Mouse (Mus musculus): ENCODE results near the gene Tm6sf2. TPM values are rescaled to one million over a fixed set of nuclear protein-coding genes. Genes with fewer than 3 reads are reported as not detected.

The Tm6sf2 gene
- polyA plus RNA-seq, 1 experiment from 2014 or later: 0.79 TPM

DNA sequence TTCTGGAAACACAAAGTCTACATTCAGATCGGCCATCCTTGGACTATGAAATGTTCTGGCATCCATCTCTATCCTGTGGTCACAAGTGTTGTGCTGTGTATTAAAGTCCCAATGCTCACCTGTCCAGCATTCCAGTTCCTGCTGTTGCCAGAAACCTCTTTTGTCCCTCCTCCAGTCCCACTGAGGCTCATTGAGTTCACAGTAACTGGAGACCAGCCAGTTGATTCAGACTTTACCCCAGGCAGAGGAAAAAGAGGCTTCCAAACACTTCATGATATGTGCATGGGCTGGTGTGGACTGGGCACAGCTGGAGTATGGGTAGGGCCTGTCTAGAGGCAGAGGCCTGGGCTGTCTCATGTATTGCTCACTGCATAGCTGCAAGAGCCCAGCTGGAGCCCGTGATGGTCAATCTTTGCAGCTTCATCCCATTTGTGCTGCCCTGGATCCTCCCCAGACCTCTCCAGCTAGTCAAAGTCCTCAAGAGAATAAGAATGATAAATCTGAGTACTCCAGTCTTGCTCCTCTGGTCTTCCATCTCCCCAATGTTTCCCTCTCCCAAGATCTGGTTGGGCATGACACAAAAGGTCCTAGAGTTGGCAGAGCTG, 786 bp upstream of the Tm6sf2 start:
- no peak for ATAC-seq (ENCODE audit: insufficient number of reproducible peaks, insufficient read depth, low FRiP score, low TSS enrichment, low read depth)
- no peaks in the 10 kb centered on the region for H3K9me3 ChIP-seq
- no peak overlapping the region for H3K27ac ChIP-seq
- no peak overlapping the region for H3K9ac ChIP-seq (replicated peaks)
- H3K27me3 ChIP-seq: peaks cover 11% of the 10 kb centered on the region
- H3K4me3 ChIP-seq (replicated peaks): no peak overlapping the region
- 79% methylated on average over 2 of the region's 2 CpGs for WGBS
- H3K36me3 ChIP-seq: peaks cover 54% of the 10 kb centered on the region
- peaks cover 8% of the 10 kb centered on the region for H3K4me1 ChIP-seq (replicated peaks)
- H3K4me2 ChIP-seq: no peak overlapping the region

DNA sequence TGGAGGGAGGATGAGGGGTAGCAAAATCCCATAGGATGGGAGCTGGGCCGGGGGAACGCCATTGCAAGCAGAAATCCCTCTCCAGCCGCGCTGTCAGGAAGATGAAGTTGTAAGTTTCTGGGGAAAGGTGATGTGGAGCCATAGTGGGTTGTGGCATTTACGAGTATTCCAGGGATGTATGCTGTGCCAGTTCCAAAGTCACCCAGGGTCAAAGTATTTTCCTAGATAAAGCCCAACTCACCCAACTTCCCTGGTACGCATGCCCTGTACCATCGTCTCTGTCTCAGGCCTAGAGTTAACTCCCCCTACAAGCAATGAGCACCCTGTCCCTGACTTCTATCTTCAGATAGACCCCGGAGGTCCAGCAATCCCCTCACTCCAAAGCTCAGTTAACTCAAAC, 396 bp downstream of the Tm6sf2 start:
- no peak overlapping the region for H3K27ac ChIP-seq
- peak overlapping the region; percentile 53 for H3K4me2 ChIP-seq
- 65% methylated on average over 8 of the region's 8 CpGs for WGBS
- peak overlapping the region; percentile 18 for H3K4me3 ChIP-seq (replicated peaks)
- no peaks in the 10 kb centered on the region for H3K9me3 ChIP-seq
- H3K4me1 ChIP-seq (replicated peaks): peaks cover 8% of the 10 kb centered on the region
- H3K27me3 ChIP-seq: peaks cover 11% of the 10 kb centered on the region
- H3K36me3 ChIP-seq: peaks cover 42% of the 10 kb centered on the region
- H3K9ac ChIP-seq (replicated peaks): no peak overlapping the region; the same call in 1 of the 2 replicates
- ATAC-seq (ENCODE audit: insufficient number of reproducible peaks, insufficient read depth, low FRiP score, low TSS enrichment, low read depth): no peak

- no peak for ATAC-seq (ENCODE audit: insufficient number of reproducible peaks, insufficient read depth, low FRiP score, low TSS enrichment, low read depth)
Measured at GRCm38 (mm10) chr8:70073682-70074081, 958 bp downstream of the Tm6sf2 start.

GRCm38 (mm10) chr8:70081976-70082375, 9.3 kb downstream of the Tm6sf2 start:
- 95% methylated on average over 2 of the region's 2 CpGs for WGBS
- H3K4me3 ChIP-seq (replicated peaks): no peak overlapping the region
- peaks cover 18% of the 10 kb centered on the region for H3K4me1 ChIP-seq (replicated peaks)
- H3K27me3 ChIP-seq: peaks cover 60% of the 10 kb centered on the region
- no peak for ATAC-seq (ENCODE audit: insufficient number of reproducible peaks, insufficient read depth, low FRiP score, low TSS enrichment, low read depth)
- 0 out of 2 replicates have a peak, but pooled peaks cover 3% of the 10 kb centered on the region for H3K9me3 ChIP-seq
- H3K4me2 ChIP-seq: no peak overlapping the region
- no peak overlapping the region for H3K27ac ChIP-seq
- H3K9ac ChIP-seq (replicated peaks): no peak overlapping the region
- H3K36me3 ChIP-seq: no peaks in the 10 kb centered on the region

More at GRCm38 (mm10) chr8:70073682-70074081, 958 bp downstream of the Tm6sf2 start:
- Histone ChIP-seq H3K36me3 (peaks cover 37% of the 10 kb centered on the region), H3K9me3 (no peaks in the 10 kb centered on the region), H3K9ac (replicated peaks) (no peak overlapping the region), H3K4me1 (replicated peaks) (peaks cover 8% of the 10 kb centered on the region), H3K27ac (no peak overlapping the region), H3K4me3 (replicated peaks) (no peak overlapping the region), H3K27me3 (peaks cover 11% of the 10 kb centered on the region), H3K4me2 (no peak overlapping the region)
- WGBS: 84% methylated on average over 1 of the region's 1 CpGs

- 1% methylated on average over 26 of the region's 26 CpGs for WGBS
- peak within 1 kb of the TSS; percentile 47; the same call in 1 of the 2 replicates for H3K9ac ChIP-seq (replicated peaks)
Measured at GRCm38 (mm10) chr8:70083285-70083684, 10.6 kb downstream of the Tm6sf2 start, which contains the start of gene Hapln4. Gene Hapln4, plus strand, starts transcription at chr8:70083457.

GRCm38 (mm10) chr8:70084191-70085065, 11.7 kb downstream of the Tm6sf2 start:
- peak overlapping the region; percentile 47; the same call in 1 of the 2 replicates for H3K9ac ChIP-seq (replicated peaks)
- WGBS: 2% methylated on average over 70 of the region's 71 CpGs
- H3K27ac ChIP-seq: no peak overlapping the region
- ATAC-seq (ENCODE audit: insufficient number of reproducible peaks, insufficient read depth, low FRiP score, low TSS enrichment, low read depth): no peak
- H3K9me3 ChIP-seq: 0 out of 2 replicates have a peak, but pooled peaks cover 3% of the 10 kb centered on the region
- H3K36me3 ChIP-seq: no peaks in the 10 kb centered on the region
- H3K4me1 ChIP-seq (replicated peaks): peaks cover 24% of the 10 kb centered on the region
- peak overlapping the region; percentile 75 for H3K4me2 ChIP-seq
- H3K4me3 ChIP-seq (replicated peaks): peak overlapping the region; percentile 43
- peaks cover 85% of the 10 kb centered on the region for H3K27me3 ChIP-seq

More at GRCm38 (mm10) chr8:70083285-70083684, 10.6 kb downstream of the Tm6sf2 start, which contains the start of gene Hapln4:
- Histone ChIP-seq H3K4me2 (peak within 1 kb of the TSS; percentile 75), H3K9me3 (0 out of 2 replicates have a peak, but pooled peaks cover 3% of the 10 kb centered on the region), H3K36me3 (no peaks in the 10 kb centered on the region), H3K27ac (no peak within 1 kb of the TSS), H3K4me3 (replicated peaks) (peak within 1 kb of the TSS; percentile 43), H3K27me3 (peaks cover 73% of the 10 kb centered on the region), H3K4me1 (replicated peaks) (peaks cover 23% of the 10 kb centered on the region)
- ATAC-seq (ENCODE audit: insufficient number of reproducible peaks, insufficient read depth, low FRiP score, low TSS enrichment, low read depth): no peak

- no peak overlapping the region for H3K9ac ChIP-seq (replicated peaks)
- no peaks in the 10 kb centered on the region for H3K36me3 ChIP-seq
- no peak overlapping the region for H3K4me2 ChIP-seq
- H3K4me3 ChIP-seq (replicated peaks): no peak overlapping the region
- peaks cover 24% of the 10 kb centered on the region for H3K4me1 ChIP-seq (replicated peaks)
- 46% methylated on average over 1 of the region's 1 CpGs for WGBS
- no peak overlapping the region for H3K27ac ChIP-seq
- ATAC-seq (ENCODE audit: insufficient number of reproducible peaks, insufficient read depth, low FRiP score, low TSS enrichment, low read depth): no peak
- H3K27me3 ChIP-seq: peaks cover 99% of the 10 kb centered on the region
- 0 out of 2 replicates have a peak, but pooled peaks cover 2% of the 10 kb centered on the region for H3K9me3 ChIP-seq
Measured at GRCm38 (mm10) chr8:70086151-70086550, 13.4 kb downstream of the Tm6sf2 start.

DNA sequence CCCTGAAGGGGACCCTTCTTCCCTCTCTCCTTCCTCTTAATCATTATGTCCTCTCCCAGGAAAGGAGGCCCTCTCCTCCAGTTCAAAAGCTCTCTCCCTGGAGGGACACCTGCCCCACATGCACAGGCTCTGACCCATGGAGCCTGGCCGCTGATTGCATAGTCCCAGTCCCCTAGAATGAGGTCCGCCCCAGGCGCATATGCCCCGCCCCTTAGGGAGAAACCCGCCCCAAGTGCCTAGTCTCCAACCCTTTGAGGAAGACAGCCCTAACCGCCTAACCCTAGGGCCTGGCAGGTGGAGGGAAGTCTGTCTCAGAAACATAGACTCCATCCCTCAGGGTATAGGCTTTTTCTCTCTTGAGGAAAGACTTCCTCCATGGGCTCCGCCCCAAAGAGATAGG, 14.5 kb downstream of the Tm6sf2 start:
- no peak overlapping the region for H3K4me2 ChIP-seq
- 0 out of 2 replicates have a peak overlapping the region, but pooled peaks have one; percentile 44 for H3K4me3 ChIP-seq (replicated peaks)
- WGBS: 5% methylated on average over 7 of the region's 7 CpGs
- H3K9ac ChIP-seq (replicated peaks): no peak overlapping the region
- H3K9me3 ChIP-seq: no peaks in the 10 kb centered on the region
- ATAC-seq (ENCODE audit: insufficient number of reproducible peaks, insufficient read depth, low FRiP score, low TSS enrichment, low read depth): no peak
- no peak overlapping the region for H3K27ac ChIP-seq
- peaks cover 24% of the 10 kb centered on the region for H3K4me1 ChIP-seq (replicated peaks)
- H3K27me3 ChIP-seq: peaks cover 100% of the 10 kb centered on the region
- H3K36me3 ChIP-seq: no peaks in the 10 kb centered on the region

GRCm38 (mm10) chr8:70087836-70088650, 15.3 kb downstream of the Tm6sf2 start:
- Histone ChIP-seq H3K4me2 (peak overlapping the region; percentile 80), H3K4me3 (replicated peaks) (peak overlapping the region; percentile 44), H3K9ac (replicated peaks) (peak overlapping the region; percentile 57), H3K27me3 (peaks cover 93% of the 10 kb centered on the region), H3K27ac (no peak overlapping the region), H3K9me3 (no peaks in the 10 kb centered on the region), H3K4me1 (replicated peaks) (peaks cover 24% of the 10 kb centered on the region), H3K36me3 (no peaks in the 10 kb centered on the region)
- WGBS: 5% methylated on average over 56 of the region's 56 CpGs
- peak; percentile 69 for ATAC-seq (ENCODE audit: insufficient number of reproducible peaks, insufficient read depth, low FRiP score, low TSS enrichment, low read depth)

GRCm38 (mm10) chr8:70089296-70089960, 16.7 kb downstream of the Tm6sf2 start:
- Histone ChIP-seq H3K27ac (no peak overlapping the region), H3K4me2 (no peak overlapping the region), H3K9me3 (no peaks in the 10 kb centered on the region), H3K36me3 (no peaks in the 10 kb centered on the region), H3K9ac (replicated peaks) (no peak overlapping the region), H3K4me1 (replicated peaks) (peaks cover 10% of the 10 kb centered on the region), H3K4me3 (replicated peaks) (no peak overlapping the region), H3K27me3 (peaks cover 92% of the 10 kb centered on the region)
- WGBS: 64% methylated on average over 9 of the region's 9 CpGs
- no peak for ATAC-seq (ENCODE audit: insufficient number of reproducible peaks, insufficient read depth, low FRiP score, low TSS enrichment, low read depth)
